Mouse (Mus musculus) mesoderm, embryonic 11.5 days (tissue): ENCODE data around the gene Prpf4b.
A peak's percentile ranks its signal among the peaks of the same experiment; 100 is the strongest.
"Not testable (repeated sequence)": the region's sequence is repeated elsewhere in the genome, so short reads cannot be mapped to it uniquely, and the experiment has no call there.

Experiments used
- DNase-seq: peaks from one replicate; pipeline ENCODE4 v3.0.0-alpha.2; 2012; ENCODE audit warnings: low read depth, low spot score

Gene Prpf4b

GRCm38 (mm10) chr13:34875166-34875710, at the start of gene Prpf4b:
Gene Prpf4b (plus strand): TSS chr13:34875302.
- peak; percentile 89 for DNase-seq

GRCm38 (mm10) chr13:34826760-34827690, 48.1 kb upstream of the Prpf4b start:
- no peak for DNase-seq

- no peak for DNase-seq
Observed at GRCm38 (mm10) chr13:34827988-34828882, 46.9 kb upstream of the Prpf4b start.

- DNase-seq: no peak
Observed at GRCm38 (mm10) chr13:34842851-34843250, 32.3 kb upstream of the Prpf4b start.

GRCm38 (mm10) chr13:34850759-34851158, 24.3 kb upstream of the Prpf4b start:
- no peak for DNase-seq

GRCm38 (mm10) chr13:34851191-34851784, 23.8 kb upstream of the Prpf4b start:
- no peak for DNase-seq

GRCm38 (mm10) chr13:34857526-34857925, 17.6 kb upstream of the Prpf4b start:
- peak; percentile 34 for DNase-seq

- no peak for DNase-seq
Observed at GRCm38 (mm10) chr13:34859406-34859805, 15.7 kb upstream of the Prpf4b start.

- not testable (repeated sequence) for DNase-seq
Observed at GRCm38 (mm10) chr13:34861166-34861565, 13.9 kb upstream of the Prpf4b start.

- DNase-seq: peak; percentile 85
Observed at GRCm38 (mm10) chr13:34864420-34865169, 10.5 kb upstream of the Prpf4b start.

- DNase-seq: peak; percentile 96
Observed at GRCm38 (mm10) chr13:34873801-34874681, 1.1 kb upstream of the Prpf4b start.

GRCm38 (mm10) chr13:34874736-34875135, 366 bp upstream of the Prpf4b start:
- DNase-seq: not testable (repeated sequence)

- DNase-seq: peak; percentile 56
Observed at GRCm38 (mm10) chr13:34875741-34876445, 791 bp downstream of the Prpf4b start.

- no peak for DNase-seq
Observed at GRCm38 (mm10) chr13:34876481-34876880, 1.4 kb downstream of the Prpf4b start.

- no peak for DNase-seq
Observed at GRCm38 (mm10) chr13:34892871-34893270, 17.8 kb downstream of the Prpf4b start.

- no peak for DNase-seq
Observed at GRCm38 (mm10) chr13:34914614-34915013, 39.5 kb downstream of the Prpf4b start.

GRCm38 (mm10) chr13:34916520-34917167, 41.5 kb downstream of the Prpf4b start:
- no peak for DNase-seq

- DNase-seq: no peak
Observed at GRCm38 (mm10) chr13:34924210-34924609, 49.1 kb downstream of the Prpf4b start, which contains the start of the genes Fam217a and 4933417A18Rik. Gene Fam217a (minus strand): TSS chr13:34924310. Gene 4933417A18Rik (plus strand): TSS chr13:34924409.
